Mouse (Mus musculus) intestine, embryonic 15.5 days (tissue): ENCODE data around the gene Ifit2. TPM values are rescaled to one million over a fixed set of nuclear protein-coding genes. Genes with fewer than 3 reads are reported as not detected.

Experiments
- ATAC-seq: fragments of 200-750 bp; cut with Nextera tagmentation; 2 replicates; pipeline ENCODE4 v1.8.0; 2017; ENCODE audit warnings: moderate TSS enrichment, moderate library complexity
- H3K27ac ChIP-seq: fragments of 300-500 bp; sonication (generic); 2 replicates; pipeline ENCODE4 v1.5.1; 2015; ENCODE audit warnings: mild to moderate bottlenecking, inconsistent platforms
- H3K27me3 ChIP-seq: fragments of 300-500 bp; sonication (generic); replicated peaks from 2 replicates; pipeline ENCODE4 v1.6.1; 2015; ENCODE audit warnings: inconsistent platforms
- H3K36me3 ChIP-seq: fragments of 300-500 bp; sonication (generic); 2 replicates; pipeline ENCODE4 v1.6.1; 2015; ENCODE audit warnings: inconsistent platforms
- H3K4me1 ChIP-seq: fragments of 300-500 bp; sonication (generic); replicated peaks from 2 replicates; pipeline ENCODE4 v1.6.1; 2015; ENCODE audit warnings: inconsistent platforms
- H3K4me2 ChIP-seq: fragments of 300-500 bp; sonication (generic); replicated peaks from 2 replicates; pipeline ENCODE4 v1.6.1; 2015; ENCODE audit warnings: mild to moderate bottlenecking, inconsistent platforms
- H3K4me3 ChIP-seq: fragments of 300-500 bp; sonication (generic); replicated peaks from 2 replicates; pipeline ENCODE4 v1.5.1; 2015; ENCODE audit warnings: inconsistent platforms
- H3K9ac ChIP-seq: fragments of 300-500 bp; sonication (generic); 2 replicates; pipeline ENCODE4 v1.6.1; 2015; ENCODE audit warnings: inconsistent platforms
- H3K9me3 ChIP-seq: fragments of 300-500 bp; sonication (generic); 2 replicates; pipeline ENCODE4 v1.6.1; 2016; ENCODE audit warnings: inconsistent platforms
- WGBS: fragments of 180-500 bp; shearing (Covaris S2); methylation state at CpG from one replicate; pipeline ENCODE4 v1.1.7; 2015; 5-methylcytosine and 5-hydroxymethylcytosine counted together
- polyA plus RNA-seq: library from polyadenylated mRNA; unstranded; fragments of >200 nt; fragmentation: Nextera tagmentation; extraction: Ambion mirVana; gene quantifications from 2 replicates; pipeline ENCODE4 v1.2.1, GENCODE M21; 2015

The Ifit2 gene
- 6.3 and 6.7 TPM in 2 replicates for polyA plus RNA-seq

DNA sequence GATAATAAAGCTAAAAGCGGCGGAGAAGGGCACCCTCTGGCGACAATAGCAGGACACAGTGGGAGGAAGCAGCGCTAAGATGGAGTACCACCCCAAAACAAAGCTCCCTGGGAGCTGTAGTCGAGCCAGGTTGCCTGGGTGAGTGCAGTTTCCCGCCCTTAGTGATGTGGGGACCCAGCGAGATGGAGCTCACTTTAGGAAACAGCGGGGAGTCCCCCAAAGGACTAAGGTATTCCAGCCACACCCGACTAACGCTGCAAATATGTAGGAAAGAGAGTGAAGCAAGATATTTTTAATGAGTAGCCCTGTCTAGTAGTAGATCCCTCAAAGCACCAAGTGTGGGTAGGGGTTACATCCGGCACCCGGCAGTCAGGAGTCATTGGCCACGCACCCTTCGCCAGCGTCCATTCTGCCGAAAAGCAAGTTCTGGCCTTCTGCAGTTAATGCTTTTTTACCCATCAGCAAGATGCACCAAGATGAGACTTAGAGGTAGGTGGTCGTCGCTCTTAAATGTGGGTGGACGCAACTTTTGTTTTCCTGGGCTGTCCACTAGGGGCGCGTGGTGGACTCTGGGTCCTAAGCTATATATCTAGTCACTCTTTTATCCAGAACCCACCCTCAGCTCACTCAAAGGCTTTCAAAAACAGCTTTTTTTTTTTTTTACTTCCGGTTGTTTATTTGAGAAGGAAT is at the start of gene Ifit2:
Gene Ifit2 (plus strand): TSS at position 161 of the 690 bp plus-strand sequence.
- peaks cover 13% of the 10 kb centered on the region; the same call in 1 of the 2 replicates for H3K4me1 ChIP-seq
- peak within 1 kb of the TSS; percentile 26; the same call in 1 of the 2 replicates for H3K9ac ChIP-seq
- H3K27me3 ChIP-seq, result no peaks in the 10 kb centered on the region
- peak within 1 kb of the TSS; percentile 45 for H3K27ac ChIP-seq
- peak within 1 kb of the TSS; percentile 68 for H3K4me2 ChIP-seq
- H3K4me3 ChIP-seq, result peak within 1 kb of the TSS; percentile 49
- H3K9me3 ChIP-seq, result no peaks in the 10 kb centered on the region
- WGBS, result 1% methylated on average over 22 of the region's 22 CpGs
- ATAC-seq, result peak; percentile 93
- no peaks in the 10 kb centered on the region for H3K36me3 ChIP-seq

- H3K9ac ChIP-seq, result no peak overlapping the region
- no peaks in the 10 kb centered on the region for H3K36me3 ChIP-seq
- no peak overlapping the region for H3K4me2 ChIP-seq
- no peaks in the 10 kb centered on the region for H3K9me3 ChIP-seq
- 44% methylated on average over 4 of the region's 4 CpGs for WGBS
- ATAC-seq, result peak; percentile 75
- H3K27me3 ChIP-seq, result no peaks in the 10 kb centered on the region
- 0 out of 2 replicates have a peak, but pooled peaks cover 3% of the 10 kb centered on the region for H3K4me1 ChIP-seq
- no peak overlapping the region for H3K27ac ChIP-seq
- H3K4me3 ChIP-seq, result no peak overlapping the region
Measured at GRCm38 (mm10) chr19:34500763-34501162, 49.7 kb upstream of the Ifit2 start.

DNA sequence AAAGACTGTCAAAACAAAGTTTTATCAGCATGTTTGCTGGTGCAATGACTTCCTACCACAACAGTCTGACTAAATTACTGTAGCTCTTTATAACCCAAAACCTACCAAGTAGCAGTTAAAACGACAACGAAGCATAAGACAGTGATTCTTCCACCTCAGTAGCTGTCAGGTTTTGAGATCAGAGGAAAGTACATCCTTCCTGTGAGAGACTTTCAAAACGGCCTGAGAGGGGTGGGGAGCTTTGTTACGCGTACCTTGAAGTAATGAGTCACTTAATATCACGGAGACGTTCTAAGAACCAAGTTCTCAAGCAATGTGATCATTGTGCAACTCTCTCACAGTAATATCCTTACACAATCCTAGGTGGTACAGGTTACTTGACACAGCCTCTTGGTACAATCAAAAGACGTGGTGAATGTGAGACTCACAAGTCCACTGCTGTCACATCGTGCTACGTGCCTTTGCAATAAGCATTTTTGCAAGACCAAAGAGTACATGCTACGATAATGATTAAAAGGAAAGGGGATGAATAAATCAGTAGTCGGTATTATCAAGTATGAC is 45.3 kb upstream of the Ifit2 start:
- H3K4me3 ChIP-seq, result no peak overlapping the region
- no peak overlapping the region for H3K9ac ChIP-seq
- no peak for ATAC-seq
- H3K27ac ChIP-seq, result no peak overlapping the region
- 85% methylated on average over 12 of the region's 12 CpGs for WGBS
- no peaks in the 10 kb centered on the region for H3K36me3 ChIP-seq
- H3K4me1 ChIP-seq, result no peaks in the 10 kb centered on the region
- no peaks in the 10 kb centered on the region for H3K9me3 ChIP-seq
- no peaks in the 10 kb centered on the region for H3K27me3 ChIP-seq
- H3K4me2 ChIP-seq, result no peak overlapping the region

GRCm38 (mm10) chr19:34510717-34511116 is 39.8 kb upstream of the Ifit2 start:
- Histone ChIP-seq H3K9me3 (no peaks in the 10 kb centered on the region), H3K4me2 (no peak overlapping the region), H3K27ac (no peak overlapping the region), H3K9ac (no peak overlapping the region), H3K4me1 (no peaks in the 10 kb centered on the region), H3K27me3 (no peaks in the 10 kb centered on the region), H3K4me3 (no peak overlapping the region), H3K36me3 (no peaks in the 10 kb centered on the region)
- ATAC-seq, result no peak
- 69% methylated on average over 5 of the region's 5 CpGs for WGBS

GRCm38 (mm10) chr19:34511528-34511927 is 39.0 kb upstream of the Ifit2 start:
- H3K9me3 ChIP-seq, result no peaks in the 10 kb centered on the region
- H3K9ac ChIP-seq, result no peak overlapping the region
- H3K27ac ChIP-seq, result no peak overlapping the region
- no peaks in the 10 kb centered on the region for H3K27me3 ChIP-seq
- WGBS, result 55% methylated on average over 8 of the region's 8 CpGs
- H3K36me3 ChIP-seq, result no peaks in the 10 kb centered on the region
- no peak overlapping the region for H3K4me3 ChIP-seq
- peak; percentile 34; the same call in 1 of the 2 replicates for ATAC-seq
- H3K4me1 ChIP-seq, result no peaks in the 10 kb centered on the region
- no peak overlapping the region for H3K4me2 ChIP-seq

- H3K9me3 ChIP-seq, result no peaks in the 10 kb centered on the region
- 80% methylated on average over 3 of the region's 3 CpGs for WGBS
- no peak overlapping the region for H3K4me3 ChIP-seq
- no peaks in the 10 kb centered on the region for H3K27me3 ChIP-seq
- H3K36me3 ChIP-seq, result no peaks in the 10 kb centered on the region
- H3K4me2 ChIP-seq, result no peak overlapping the region
- ATAC-seq, result no peak
- no peaks in the 10 kb centered on the region for H3K4me1 ChIP-seq
- H3K9ac ChIP-seq, result no peak overlapping the region
- no peak overlapping the region for H3K27ac ChIP-seq
Measured at GRCm38 (mm10) chr19:34515681-34516080, 34.8 kb upstream of the Ifit2 start.

GRCm38 (mm10) chr19:34516346-34516745 is 34.1 kb upstream of the Ifit2 start:
- no peaks in the 10 kb centered on the region for H3K9me3 ChIP-seq
- WGBS, result 81% methylated on average over 2 of the region's 2 CpGs
- no peak for ATAC-seq
- no peak overlapping the region for H3K27ac ChIP-seq
- H3K4me3 ChIP-seq, result no peak overlapping the region
- no peaks in the 10 kb centered on the region for H3K36me3 ChIP-seq
- H3K4me1 ChIP-seq, result no peaks in the 10 kb centered on the region
- no peaks in the 10 kb centered on the region for H3K27me3 ChIP-seq
- H3K9ac ChIP-seq, result no peak overlapping the region
- no peak overlapping the region for H3K4me2 ChIP-seq

GRCm38 (mm10) chr19:34517197-34517596 is 33.3 kb upstream of the Ifit2 start:
- Histone ChIP-seq H3K4me3 (no peak overlapping the region), H3K27ac (no peak overlapping the region), H3K9me3 (no peaks in the 10 kb centered on the region), H3K4me2 (no peak overlapping the region), H3K27me3 (no peaks in the 10 kb centered on the region), H3K36me3 (no peaks in the 10 kb centered on the region), H3K4me1 (no peaks in the 10 kb centered on the region), H3K9ac (no peak overlapping the region)
- WGBS, result 84% methylated on average over 3 of the region's 3 CpGs
- no peak for ATAC-seq

DNA sequence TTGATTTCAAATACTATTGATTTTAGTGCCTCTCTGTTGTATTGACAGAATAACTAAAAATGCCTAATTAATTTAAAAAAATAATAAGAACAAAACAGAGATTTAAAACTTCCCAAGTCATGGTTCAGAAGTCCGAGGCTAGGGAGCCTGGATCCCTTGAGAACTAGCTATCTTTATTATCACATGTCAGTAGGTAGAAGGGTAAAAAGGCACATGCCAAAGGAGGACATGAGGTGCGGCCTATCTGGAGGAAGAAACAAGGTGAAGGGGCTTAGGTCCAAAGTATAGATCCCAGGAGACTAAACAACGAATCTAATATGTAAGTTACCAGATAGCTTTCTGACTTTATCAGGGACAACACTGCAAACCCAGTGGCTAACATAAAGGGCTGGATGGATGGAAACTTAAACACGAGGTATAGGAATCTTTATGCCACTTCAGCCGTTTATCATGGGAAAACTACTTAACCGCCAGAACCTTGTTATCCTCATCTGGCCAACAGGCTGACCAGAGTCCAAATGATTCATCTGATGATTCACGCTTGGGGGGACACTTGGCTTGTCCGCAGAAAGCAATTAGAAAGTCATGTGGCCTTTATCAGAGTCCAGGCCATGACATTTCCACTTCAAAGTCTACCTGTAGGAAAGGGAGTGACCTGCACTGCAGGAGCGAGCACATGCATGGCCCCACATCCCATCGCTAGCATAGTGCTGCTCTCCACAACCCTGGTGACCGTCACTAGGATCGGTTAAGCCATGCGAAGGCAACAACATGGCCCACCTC is 32.5 kb upstream of the Ifit2 start:
- no peaks in the 10 kb centered on the region for H3K9me3 ChIP-seq
- no peak overlapping the region for H3K4me3 ChIP-seq
- 81% methylated on average over 13 of the region's 13 CpGs for WGBS
- no peak overlapping the region for H3K9ac ChIP-seq
- H3K4me2 ChIP-seq, result no peak overlapping the region
- H3K27me3 ChIP-seq, result no peaks in the 10 kb centered on the region
- ATAC-seq, result peak; percentile 79
- no peak overlapping the region for H3K27ac ChIP-seq
- no peaks in the 10 kb centered on the region for H3K4me1 ChIP-seq
- H3K36me3 ChIP-seq, result no peaks in the 10 kb centered on the region

DNA sequence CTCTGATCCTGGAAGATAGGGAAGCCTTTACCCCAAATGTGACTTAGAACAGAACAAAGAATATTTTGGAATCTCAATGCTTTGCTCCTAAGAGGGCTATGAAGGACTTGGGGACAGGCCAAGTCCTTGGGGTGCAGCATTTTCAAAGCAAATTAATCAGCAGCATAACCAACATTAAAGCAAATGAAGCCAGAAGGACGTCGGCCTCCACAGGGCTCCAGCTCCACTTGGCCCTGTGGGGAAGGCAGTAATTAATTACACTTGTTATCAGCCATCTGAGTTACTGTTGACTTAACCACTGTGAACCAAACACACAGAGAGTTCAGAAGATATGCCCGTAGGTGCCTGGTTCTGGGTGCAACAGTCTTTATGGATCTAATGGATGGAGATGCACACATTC is 31.7 kb upstream of the Ifit2 start:
- no peak overlapping the region for H3K4me2 ChIP-seq
- H3K9me3 ChIP-seq, result no peaks in the 10 kb centered on the region
- 37% methylated on average over 3 of the region's 3 CpGs for WGBS
- no peaks in the 10 kb centered on the region for H3K27me3 ChIP-seq
- H3K4me3 ChIP-seq, result no peak overlapping the region
- no peak for ATAC-seq
- no peak overlapping the region for H3K27ac ChIP-seq
- no peaks in the 10 kb centered on the region for H3K4me1 ChIP-seq
- H3K9ac ChIP-seq, result no peak overlapping the region
- H3K36me3 ChIP-seq, result no peaks in the 10 kb centered on the region

GRCm38 (mm10) chr19:34519646-34520045 is 30.8 kb upstream of the Ifit2 start:
- 80% methylated on average over 3 of the region's 3 CpGs for WGBS
- H3K4me3 ChIP-seq, result no peak overlapping the region
- no peaks in the 10 kb centered on the region for H3K27me3 ChIP-seq
- H3K9me3 ChIP-seq, result no peaks in the 10 kb centered on the region
- H3K36me3 ChIP-seq, result no peaks in the 10 kb centered on the region
- H3K9ac ChIP-seq, result no peak overlapping the region
- H3K4me2 ChIP-seq, result no peak overlapping the region
- peaks cover 2% of the 10 kb centered on the region; the same call in 1 of the 2 replicates for H3K4me1 ChIP-seq
- ATAC-seq, result no peak
- H3K27ac ChIP-seq, result no peak overlapping the region

DNA sequence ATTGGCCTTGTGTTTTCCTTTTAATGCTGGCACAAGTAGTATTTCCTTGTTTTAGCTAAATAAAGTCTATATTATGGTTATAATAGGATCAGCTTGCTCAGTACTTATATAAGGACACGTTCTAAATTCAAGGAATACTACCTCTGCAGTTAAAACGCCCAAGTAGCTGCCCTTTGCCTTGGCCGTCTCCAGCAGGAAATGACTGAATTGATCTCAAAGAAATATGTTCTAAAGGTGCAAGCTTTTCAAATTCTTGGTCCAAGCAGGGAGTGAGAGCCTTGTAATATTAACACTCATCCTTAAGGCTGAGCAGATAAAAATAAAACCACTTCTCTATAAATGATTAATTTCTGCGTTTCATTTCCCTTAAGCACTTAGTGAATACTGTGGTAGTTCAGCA is 30.4 kb upstream of the Ifit2 start:
- Histone ChIP-seq H3K27ac (no peak overlapping the region), H3K4me3 (no peak overlapping the region), H3K36me3 (no peaks in the 10 kb centered on the region), H3K4me1 (peaks cover 3% of the 10 kb centered on the region; the same call in 1 of the 2 replicates), H3K4me2 (no peak overlapping the region), H3K9me3 (no peaks in the 10 kb centered on the region), H3K27me3 (no peaks in the 10 kb centered on the region), H3K9ac (no peak overlapping the region)
- ATAC-seq, result no peak
- 73% methylated on average over 4 of the region's 4 CpGs for WGBS
